In the genomic region with DNA sequence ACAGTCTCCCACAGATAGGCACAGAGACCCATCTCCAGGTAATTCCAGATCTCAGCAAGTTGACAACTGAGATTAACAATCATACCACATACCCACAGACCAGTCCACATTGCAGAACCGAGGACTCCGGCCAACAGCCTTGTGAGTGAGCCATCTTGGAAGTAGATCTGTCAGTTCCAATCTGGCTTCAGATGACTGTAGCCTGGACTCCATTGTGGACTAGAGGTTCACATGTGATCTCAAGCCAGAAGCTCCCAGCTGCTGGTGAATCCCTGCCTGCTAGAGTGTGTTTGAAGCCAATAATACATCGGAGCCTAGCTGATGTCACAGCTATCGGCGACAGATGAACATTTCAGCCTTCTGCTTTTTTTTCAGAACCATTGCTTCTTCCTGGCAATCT, we compare ENCODE assay signal across 23 mouse cellular contexts. TPM values are rescaled to one million over a fixed set of nuclear protein-coding genes. Genes with fewer than 3 reads are reported as not detected.
DNase-seq lines count a peak whose midpoint lies in the region; ATAC-seq and TF ChIP-seq lines count a peak whose summit lies in the region.
"Had no signal": no experiment of that assay in that cellular context is flagged by ENCODE, and none has a peak within 500 bp of the region (broad histone marks: within the 10 kb centered on the region; RNA-seq: fewer than 3 reads in every experiment).

No protein-coding gene starts in this region.

- H3K27me3 ChIP-seq in midbrain, postnatal 0 days (ENCODE audit: insufficient read depth, low read length) = no peaks in the 10 kb centered on the region
- H3K27me3 ChIP-seq in midbrain, embryonic 10.5 days (ENCODE audit: low read depth, poor library complexity, severe bottlenecking) = no peaks in the 10 kb centered on the region
- H3K27me3 ChIP-seq in thymus, adult 2 months (ENCODE audit: control insufficient read depth, insufficient read depth, low read length) = no peaks in the 10 kb centered on the region
- H3K27me3 ChIP-seq: forebrain, embryonic 13.5 days; limb, embryonic 15.5 days; liver, embryonic 15.5 days; midbrain, embryonic 13.5 days; neural tube, embryonic 13.5 days; stomach, embryonic 15.5 days had no signal

- peak; percentile 47 for DNase-seq in gastrocnemius, adult 2 months
- DNase-seq in gastrocnemius, adult 18-20 months (ENCODE audit: low spot score) = no peak
- peak; percentile 55 for DNase-seq in midbrain, postnatal 0 days (ENCODE audit: low spot score)
- DNase-seq in midbrain, embryonic 10.5 days (ENCODE audit: low spot score) = no peak
- DNase-seq in lung, postnatal 10 days = peak; percentile 64
- DNase-seq in MN1 (ENCODE audit: low spot score) = no peak
- no peak for DNase-seq in thymus, adult 2 months
- DNase-seq: adrenal gland, postnatal 10 days; cerebellum, adult 2 months; kidney, adult 8-10 months; kidney, postnatal 14 days; layer of hippocampus, postnatal 36 days; right cerebral cortex, adult 18-20 months; thymus, adult 18-20 months had no signal

- H3K9me3 ChIP-seq in midbrain, postnatal 0 days (ENCODE audit: low read length) = no peaks in the 10 kb centered on the region
- no peaks in the 10 kb centered on the region for H3K9me3 ChIP-seq in midbrain, embryonic 10.5 days (replicated peaks)
- H3K9me3 ChIP-seq: embryonic facial prominence, embryonic 10.5 days; forebrain, embryonic 13.5 days; limb, embryonic 15.5 days; liver, embryonic 15.5 days; midbrain, embryonic 13.5 days; neural tube, embryonic 13.5 days; stomach, embryonic 15.5 days had no signal

- no peak overlapping the region for H3K27ac ChIP-seq in gastrocnemius, adult 2 months
- H3K27ac ChIP-seq in midbrain, postnatal 0 days (ENCODE audit: low read depth, low read length) = no peak overlapping the region
- no peak overlapping the region for H3K27ac ChIP-seq in midbrain, embryonic 10.5 days (replicated peaks)
- no peak overlapping the region for H3K27ac ChIP-seq in thymus, adult 2 months (ENCODE audit: control insufficient read depth, insufficient read depth, low read length)
- H3K27ac ChIP-seq: embryonic facial prominence, embryonic 10.5 days; forebrain, embryonic 13.5 days; layer of hippocampus, adult 2 months; limb, embryonic 15.5 days; liver, embryonic 15.5 days; midbrain, embryonic 13.5 days; neural tube, embryonic 13.5 days; stomach, embryonic 15.5 days had no signal

- no peak overlapping the region for H3K4me2 ChIP-seq in midbrain, postnatal 0 days (ENCODE audit: low read depth, low read length, poor library complexity, severe bottlenecking)
- H3K4me2 ChIP-seq: forebrain, embryonic 13.5 days; limb, embryonic 15.5 days; liver, embryonic 15.5 days; midbrain, embryonic 13.5 days; neural tube, embryonic 13.5 days; stomach, embryonic 15.5 days had no signal

- H3K36me3 ChIP-seq in midbrain, postnatal 0 days (ENCODE audit: insufficient read depth, low read length) = no peaks in the 10 kb centered on the region
- H3K36me3 ChIP-seq in midbrain, embryonic 10.5 days = no peaks in the 10 kb centered on the region
- no peaks in the 10 kb centered on the region for H3K36me3 ChIP-seq in thymus, adult 2 months (ENCODE audit: control insufficient read depth, insufficient read depth, low read length)
- H3K36me3 ChIP-seq: embryonic facial prominence, embryonic 10.5 days; limb, embryonic 15.5 days; liver, embryonic 15.5 days; midbrain, embryonic 13.5 days; neural tube, embryonic 13.5 days; stomach, embryonic 15.5 days had no signal

- intact Hi-C loops in gastrocnemius, adult 2 months (cut with DNase I) = no loop called here

- no peaks in the 10 kb centered on the region for H3K4me1 ChIP-seq in midbrain, postnatal 0 days (ENCODE audit: insufficient read depth, low read length)
- no peaks in the 10 kb centered on the region for H3K4me1 ChIP-seq in midbrain, embryonic 10.5 days
- H3K4me1 ChIP-seq in thymus, adult 2 months (replicated peaks; ENCODE audit: control insufficient read depth, insufficient read depth, low read length) = no peaks in the 10 kb centered on the region
- H3K4me1 ChIP-seq: embryonic facial prominence, embryonic 10.5 days; forebrain, embryonic 13.5 days; limb, embryonic 15.5 days; liver, embryonic 15.5 days; midbrain, embryonic 13.5 days; neural tube, embryonic 13.5 days; stomach, embryonic 15.5 days had no signal

- H3K4me3 ChIP-seq in gastrocnemius, adult 2 months = no peak overlapping the region
- no peak overlapping the region for H3K4me3 ChIP-seq in midbrain, postnatal 0 days (ENCODE audit: low read depth, low read length)
- H3K4me3 ChIP-seq in midbrain, embryonic 10.5 days = no peak overlapping the region
- H3K4me3 ChIP-seq in thymus, adult 2 months (ENCODE audit: control insufficient read depth, insufficient read depth, low read length) = no peak overlapping the region
- H3K4me3 ChIP-seq: embryonic facial prominence, embryonic 10.5 days; forebrain, embryonic 13.5 days; layer of hippocampus, adult 2 months; limb, embryonic 15.5 days; liver, embryonic 15.5 days; midbrain, embryonic 13.5 days; neural tube, embryonic 13.5 days; stomach, embryonic 15.5 days had no signal

- WGBS in midbrain, postnatal 0 days = 85% methylated on average over 5 of the region's 5 CpGs
- 92% methylated on average over 5 of the region's 5 CpGs for WGBS in midbrain, embryonic 10.5 days
- WGBS in thymus, adult 2 months = 91% methylated on average over 5 of the region's 5 CpGs

- no peak for ATAC-seq in midbrain, postnatal 0 days (ENCODE audit: low FRiP score)
- ATAC-seq: forebrain, embryonic 13.5 days; inflammation-experienced regulatory T-cells, adult 6 months; midbrain, embryonic 13.5 days had no signal

- no peak for TF ChIP-seq CTCF in gastrocnemius, adult 2 months (IDR thresholded peaks at IDR 0.05)
- TF ChIP-seq CTCF in midbrain, postnatal 0 days (IDR thresholded peaks at IDR 0.05) = no peak
- no peak for TF ChIP-seq CTCF in thymus, adult 2 months (IDR thresholded peaks at IDR 0.05; ENCODE audit: borderline replicate concordance, control insufficient read depth, extremely low read depth, insufficient read depth, low read length, poor library complexity)

- H3K9ac ChIP-seq in midbrain, postnatal 0 days (replicated peaks; ENCODE audit: low read length, poor library complexity, severe bottlenecking) = no peak overlapping the region
- H3K9ac ChIP-seq: forebrain, embryonic 13.5 days; limb, embryonic 15.5 days; liver, embryonic 15.5 days; midbrain, embryonic 13.5 days; neural tube, embryonic 13.5 days; stomach, embryonic 15.5 days had no signal

- TF ChIP-seq POLR2A in thymus, adult 2 months (IDR thresholded peaks at IDR 0.05; ENCODE audit: control insufficient read depth, extremely low read depth, insufficient read depth, low read length, poor library complexity) = no peak

RNA-seq across cellular contexts. Expression of gene Gas7, which starts 16.5 kb away (rescaled TPM):
- 1 to 10 TPM; 6.8 to 8.5 TPM for total RNA-seq in gastrocnemius, adult 2 months (2021)
- 1 to 10 TPM; 6.4 to 8.1 TPM for total RNA-seq in gastrocnemius, adult 18-20 months (2021)
- total RNA-seq in midbrain, postnatal 0 days (2014; rRNA removed) = 118 and 135 TPM in 2 replicates
- 80.3 and 82.1 TPM in 2 replicates for polyA plus RNA-seq in midbrain, postnatal 0 days (2015; fragmentation: Nextera tagmentation; extraction: Ambion mirVana)
- polyA plus RNA-seq in midbrain, embryonic 10.5 days (2016; fragmentation: Nextera tagmentation; extraction: Ambion mirVana) = 2.9 and 3.4 TPM in 2 replicates
- 5.0 TPM in 2 replicates for polyA plus RNA-seq in thymus, adult 2 months (2012; rRNA removed)

Comparison
In these comparisons a context has a peak if more than half of its experiments do, and no peak if none do; other contexts are left out.
1. DNase-seq: peak in gastrocnemius, adult 2 months (single experiment), midbrain, postnatal 0 days (single experiment) and lung, postnatal 10 days (single experiment); none in gastrocnemius, adult 18-20 months (single experiment), midbrain, embryonic 10.5 days (single experiment), MN1 (single experiment) and thymus, adult 2 months (single experiment).
2. RNA of gene Gas7, which starts 16.5 kb away (total RNA-seq): 118 to 135 TPM in midbrain, postnatal 0 days; 6.8 to 8.5 TPM in gastrocnemius, adult 2 months and 6.4 to 8.1 TPM in gastrocnemius, adult 18-20 months; every median in the first group is over 10 times any median in the second.